Mouse (Mus musculus): Measurements from ENCODE around the gene Rdh12. TPM values are rescaled to one million over a fixed set of nuclear protein-coding genes. Genes with fewer than 3 reads are reported as not detected.

Rdh12 gene
- 3.0 TPM for polyA plus RNA-seq (2015; fragmentation: Illumina TruSeq; extraction: RNeasy Lipid Tissue Mini Kit (QIAGEN cat#74804); ENCODE audit: low read depth, low replicate concordance)

DNA sequence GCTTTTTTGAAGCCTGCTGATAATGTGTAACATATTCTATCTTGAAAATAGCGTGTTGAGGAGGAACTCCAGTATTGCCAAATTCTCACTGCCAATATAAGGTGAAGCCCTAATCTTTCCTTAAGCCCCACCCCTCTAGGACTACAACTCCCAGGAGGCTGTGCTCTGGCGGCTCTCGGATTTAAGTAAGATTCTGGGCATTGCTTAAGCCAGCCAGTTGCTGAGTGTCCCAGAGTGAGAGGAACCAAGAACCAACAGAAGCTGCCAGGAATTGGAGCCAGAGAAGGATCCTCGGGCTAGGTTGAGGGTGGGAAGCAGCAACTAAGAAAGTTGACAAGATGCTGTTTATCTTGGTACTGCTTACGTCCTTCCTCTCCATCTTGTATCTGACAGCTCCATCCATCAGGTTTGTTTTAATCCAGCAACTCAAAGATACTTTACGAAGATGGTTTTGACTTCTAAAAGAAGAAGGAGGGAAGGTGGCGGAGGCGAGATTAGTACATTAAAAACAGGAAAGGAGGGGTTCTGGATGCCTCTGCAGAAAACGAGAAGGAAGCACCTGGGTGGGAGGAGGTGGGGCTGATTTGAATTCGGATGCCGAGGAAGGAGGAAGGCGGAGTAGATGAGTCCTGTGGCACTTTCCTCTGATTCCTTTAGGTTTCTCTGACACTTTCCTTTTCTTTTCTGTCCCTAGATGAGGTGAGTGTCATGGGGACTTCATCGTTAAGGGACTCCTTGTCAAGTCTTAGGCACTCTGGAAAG is at the start of gene Rdh12:
TSS of gene Rdh12 (plus strand) at position 212 of the 762 bp plus-strand sequence.

DNA sequence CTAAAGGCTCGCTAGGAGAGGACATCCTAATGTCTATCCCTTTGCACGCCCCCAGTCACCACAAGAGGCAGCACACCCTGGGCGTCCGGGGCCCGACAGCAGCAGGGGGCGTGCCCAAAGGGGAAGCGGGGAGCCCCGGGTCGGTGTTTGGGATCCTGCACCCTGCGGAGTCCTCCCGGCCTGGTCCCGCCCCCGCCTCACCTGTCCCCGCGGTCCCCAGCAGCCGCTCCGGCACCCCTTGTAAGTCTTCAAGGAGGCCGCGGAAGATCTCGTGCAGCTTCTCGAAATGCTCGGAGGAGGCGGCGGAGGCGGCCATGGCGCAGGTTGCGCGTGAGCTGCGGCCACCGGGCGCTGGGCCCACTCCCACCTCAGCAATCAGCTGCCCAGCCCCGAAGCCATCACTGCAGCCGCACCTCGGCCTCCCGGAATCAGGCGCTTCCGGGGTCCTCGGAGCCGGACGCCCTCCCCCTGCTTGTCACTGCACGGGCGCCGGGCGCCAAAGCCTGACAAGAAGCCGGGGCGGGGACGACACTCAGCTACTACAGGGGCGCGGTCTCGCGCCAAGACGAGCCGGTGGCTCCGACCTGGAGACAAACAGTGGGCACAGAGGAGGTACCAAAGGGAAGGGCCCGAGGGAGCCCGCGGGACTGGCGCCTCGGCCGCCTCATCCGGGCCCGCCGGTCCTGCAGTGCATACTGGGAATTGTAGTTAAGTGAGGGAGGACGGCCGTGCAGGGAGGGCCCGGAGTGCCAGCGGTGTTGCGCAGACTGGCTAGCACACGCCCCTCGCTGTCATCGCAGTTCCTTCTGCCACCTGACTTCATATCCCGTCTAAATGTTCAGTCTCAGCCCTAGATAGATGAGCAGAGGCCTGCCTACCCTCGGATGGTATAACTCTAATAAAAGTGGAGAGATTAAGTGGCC is 36.4 kb upstream of the Rdh12 start, which contains the start of gene Vti1b:
TSS of gene Vti1b (minus strand) at position 649 of the 923 bp plus-strand sequence.

DNA sequence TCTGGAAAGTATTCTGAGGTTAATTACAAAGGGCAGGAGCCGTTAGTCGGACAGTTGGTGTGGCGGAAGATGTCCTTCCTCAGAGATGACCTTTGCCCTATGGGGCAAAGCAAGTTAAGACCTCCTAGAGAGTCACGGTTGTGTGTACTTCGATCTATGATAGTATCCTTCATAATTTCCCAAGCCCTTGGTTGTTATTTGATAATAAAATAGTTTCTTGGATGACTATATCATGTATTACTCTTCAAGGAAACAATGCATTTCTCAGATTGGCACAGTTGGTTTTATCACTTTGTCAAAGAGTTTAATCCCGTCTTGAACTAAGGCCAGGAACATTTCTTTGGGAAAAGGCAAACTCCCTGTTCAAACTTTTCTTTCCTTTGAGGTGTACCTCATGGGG is 16.5 kb upstream of the Rdh12 start, which contains the start of gene Rdh11:
TSS of gene Rdh11 (minus strand) at position 101 of the 400 bp plus-strand sequence.

Other genes starting within 250 kb of the Rdh12 start
- gene Tmem229b, start 201.3 kb upstream of the Rdh12 start, polyA plus RNA-seq (2015; fragmentation: Illumina TruSeq; extraction: RNeasy Lipid Tissue Mini Kit (QIAGEN cat#74804); ENCODE audit: low read depth, low replicate concordance): 25.4 TPM
- 22.3 TPM for gene Plekhh1, start 179.8 kb upstream of the Rdh12 start, polyA plus RNA-seq (2015; fragmentation: Illumina TruSeq; extraction: RNeasy Lipid Tissue Mini Kit (QIAGEN cat#74804); ENCODE audit: low read depth, low replicate concordance)
- 14.8 TPM for gene Pigh, start 119.3 kb upstream of the Rdh12 start, polyA plus RNA-seq (2015; fragmentation: Illumina TruSeq; extraction: RNeasy Lipid Tissue Mini Kit (QIAGEN cat#74804); ENCODE audit: low read depth, low replicate concordance)
- gene Arg2, start 78.1 kb upstream of the Rdh12 start, polyA plus RNA-seq (2015; fragmentation: Illumina TruSeq; extraction: RNeasy Lipid Tissue Mini Kit (QIAGEN cat#74804); ENCODE audit: low read depth, low replicate concordance): 6.6 TPM
- 318 TPM for gene Vti1b, start 36.2 kb upstream of the Rdh12 start, polyA plus RNA-seq (2015; fragmentation: Illumina TruSeq; extraction: RNeasy Lipid Tissue Mini Kit (QIAGEN cat#74804); ENCODE audit: low read depth, low replicate concordance)
- gene Rdh11, start 16.6 kb upstream of the Rdh12 start, polyA plus RNA-seq (2015; fragmentation: Illumina TruSeq; extraction: RNeasy Lipid Tissue Mini Kit (QIAGEN cat#74804); ENCODE audit: low read depth, low replicate concordance): 29.8 TPM
- 11.3 TPM for gene Zfyve26, start 87.4 kb downstream of the Rdh12 start, polyA plus RNA-seq (2015; fragmentation: Illumina TruSeq; extraction: RNeasy Lipid Tissue Mini Kit (QIAGEN cat#74804); ENCODE audit: low read depth, low replicate concordance)
- gene Rad51b, start 88.4 kb downstream of the Rdh12 start, polyA plus RNA-seq (2015; fragmentation: Illumina TruSeq; extraction: RNeasy Lipid Tissue Mini Kit (QIAGEN cat#74804); ENCODE audit: low read depth, low replicate concordance): 0.40 TPM